Mouse (Mus musculus): ENCODE data around the gene Gm5617.

DNA sequence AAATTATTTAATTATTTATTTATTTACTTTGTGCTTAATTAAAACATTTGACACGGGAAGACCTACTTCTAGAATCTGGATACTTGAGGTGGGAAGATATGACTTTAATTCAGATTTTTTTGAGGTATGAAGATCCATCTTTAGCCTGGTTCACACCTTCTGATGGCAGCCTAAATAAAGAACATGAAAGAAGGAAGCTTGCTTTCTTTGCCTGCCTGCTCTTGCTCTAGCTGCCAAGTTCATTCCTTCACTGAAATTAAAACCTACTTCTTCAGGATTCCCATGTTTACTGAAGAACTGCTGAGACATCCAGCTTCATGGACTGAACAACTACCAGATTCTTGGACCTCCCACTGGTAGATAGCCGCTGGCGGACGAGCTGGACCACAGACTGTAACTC is 36.1 kb downstream of the Gm5617 start:
- TF ChIP-seq POLR2A (IDR thresholded peaks at IDR 0.05; ENCODE audit: low read depth, low read length) (no peak), CTCF (IDR thresholded peaks at IDR 0.05; ENCODE audit: borderline replicate concordance, insufficient read depth, low read length) (no peak)

All from embryonic fibroblast, embryonic 13.5 days (primary cell).